ENCODE assay signal across 13 mouse cellular contexts in genomic region chr6:97520566-97520965, GRCm38 (mm10).
DNase-seq lines count a peak whose midpoint lies in the region; ATAC-seq and TF ChIP-seq lines count a peak whose summit lies in the region.
"Had no signal": no experiment of that assay in that cellular context is flagged by ENCODE, and none has a peak within 500 bp of the region (broad histone marks: within the 10 kb centered on the region; RNA-seq: fewer than 3 reads in every experiment).

No protein-coding gene starts in this region.

- WGBS in cerebellum, adult 2 months: 76% methylated on average over 2 of the region's 2 CpGs
- 30% methylated on average over 2 of the region's 2 CpGs for WGBS in limb, embryonic 14.5 days
- 34% methylated on average over 2 of the region's 2 CpGs for WGBS in limb, embryonic 10.5 days

- H3K27me3 ChIP-seq in cerebellum, adult 2 months (ENCODE audit: control insufficient read depth, insufficient read depth, low read length): no peaks in the 10 kb centered on the region
- no peaks in the 10 kb centered on the region for H3K27me3 ChIP-seq in limb, embryonic 14.5 days (ENCODE audit: control insufficient read depth, insufficient read depth, low read length)
- no peaks in the 10 kb centered on the region for H3K27me3 ChIP-seq in limb, embryonic 10.5 days (ENCODE audit: low read depth, poor library complexity, severe bottlenecking)
- H3K27me3 ChIP-seq: hindbrain, embryonic 15.5 days; liver, embryonic 13.5 days had no signal

- H3K4me1 ChIP-seq in cerebellum, adult 2 months (ENCODE audit: control insufficient read depth, insufficient read depth, low read length): no peaks in the 10 kb centered on the region
- peaks cover 3% of the 10 kb centered on the region; the same call in 1 of the 2 replicates for H3K4me1 ChIP-seq in limb, embryonic 14.5 days (ENCODE audit: control insufficient read depth, insufficient read depth, low read length)
- peaks cover 7% of the 10 kb centered on the region for H3K4me1 ChIP-seq in limb, embryonic 10.5 days
- H3K4me1 ChIP-seq in ES-E14 (ENCODE audit: control insufficient read depth in 2 of 2, insufficient read depth in 2 of 2, low read length in 2 of 2, poor library complexity in 1 of 2): peaks cover 15 to 17% of the 10 kb centered on the region in 2 experiments

- H3K9me3 ChIP-seq in limb, embryonic 14.5 days (ENCODE audit: control insufficient read depth, low read length): no peaks in the 10 kb centered on the region
- no peaks in the 10 kb centered on the region for H3K9me3 ChIP-seq in limb, embryonic 10.5 days (replicated peaks)
- no peaks in the 10 kb centered on the region for H3K9me3 ChIP-seq in ES-E14 (ENCODE audit: control insufficient read depth, insufficient read depth, low read depth, low read length)
- H3K9me3 ChIP-seq: forebrain, embryonic 10.5 days; hindbrain, embryonic 15.5 days; liver, embryonic 13.5 days had no signal

- H3K4me2 ChIP-seq in limb, embryonic 14.5 days (replicated peaks; ENCODE audit: low read depth, low read length, severe bottlenecking): no peak overlapping the region
- H3K4me2 ChIP-seq: hindbrain, embryonic 15.5 days; liver, embryonic 13.5 days had no signal

- no peaks in the 10 kb centered on the region for H3K36me3 ChIP-seq in limb, embryonic 14.5 days (ENCODE audit: control insufficient read depth, insufficient read depth, low read length)
- no peaks in the 10 kb centered on the region for H3K36me3 ChIP-seq in limb, embryonic 10.5 days
- H3K36me3 ChIP-seq in ES-E14 (ENCODE audit: control insufficient read depth, insufficient read depth, low read length, poor library complexity, severe bottlenecking): no peaks in the 10 kb centered on the region
- H3K36me3 ChIP-seq: forebrain, embryonic 10.5 days; hindbrain, embryonic 15.5 days; liver, embryonic 13.5 days had no signal

- no peak overlapping the region for H3K9ac ChIP-seq in limb, embryonic 14.5 days (ENCODE audit: low read depth, low read length, severe bottlenecking)
- H3K9ac ChIP-seq in ES-E14 (ENCODE audit: insufficient read depth, low read depth, low read length, poor library complexity, severe bottlenecking): no peak overlapping the region
- H3K9ac ChIP-seq: hindbrain, embryonic 15.5 days; liver, embryonic 13.5 days had no signal

- DNase-seq in cerebellum, adult 2 months: no peak
- DNase-seq in limb, embryonic 14.5 days (ENCODE audit: low spot score): peak; percentile 19
- no peak for DNase-seq in limb, embryonic 10.5 days (ENCODE audit: low spot score)
- peak; percentile 56 for DNase-seq in ES-E14 (ENCODE audit: low read depth, low spot score)
- DNase-seq in forelimb bud, embryonic 11.5 days (ENCODE audit: low read depth, low spot score): peak; percentile 44
- DNase-seq in adrenal gland, postnatal 14 days: no peak
- DNase-seq in thymus, adult 18-20 months: no peak
- DNase-seq: adrenal gland, postnatal 10 days; cerebellum, postnatal 14 days; liver, embryonic 13.5 days had no signal

- no peak for ATAC-seq in cerebellum, adult (ENCODE audit: insufficient number of reproducible peaks, low FRiP score, low TSS enrichment)
- ATAC-seq in limb, embryonic 14.5 days (ENCODE audit: low FRiP score, low read depth): no peak

- TF ChIP-seq POLR2A in cerebellum, adult 2 months (IDR thresholded peaks at IDR 0.05; ENCODE audit: borderline replicate concordance, insufficient read depth, low read length): no peak
- no peak for TF ChIP-seq POLR2A in limb, embryonic 14.5 days (IDR thresholded peaks at IDR 0.05; ENCODE audit: borderline replicate concordance, extremely low read depth, insufficient read depth, insufficient read length)

- in situ Hi-C loops in ES-E14 (cut with MboI; ENCODE audit: low sequenced_read_pairs in 2 of 2, unreplicated experiment in 2 of 2): loop anchor here in 1 of 2 experiments (25.0 kb wide), 1 partner anchor 217 kb away; no protein-coding TSS in a partner anchor

- no peak overlapping the region for H3K4me3 ChIP-seq in cerebellum, adult 2 months (replicated peaks; ENCODE audit: insufficient read depth, low read depth, low read length)
- no peak overlapping the region for H3K4me3 ChIP-seq in limb, embryonic 14.5 days (replicated peaks; ENCODE audit: low read length)
- no peak overlapping the region for H3K4me3 ChIP-seq in limb, embryonic 10.5 days
- H3K4me3 ChIP-seq in ES-E14 (ENCODE audit: insufficient read depth in 1 of 2, low read depth in 1 of 2, low read length in 2 of 2, poor library complexity in 1 of 2, severe bottlenecking in 1 of 2): no peak overlapping the region
- H3K4me3 ChIP-seq: forebrain, embryonic 10.5 days; hindbrain, embryonic 15.5 days; liver, embryonic 13.5 days had no signal

- peak; percentile 24; the same call in 1 of the 2 replicates for TF ChIP-seq CTCF in cerebellum, adult 2 months (IDR thresholded peaks at IDR 0.05; ENCODE audit: borderline replicate concordance, insufficient read depth, low read depth, low read length)

- no peak overlapping the region for H3K27ac ChIP-seq in cerebellum, adult 2 months (ENCODE audit: insufficient read depth, low read length)
- no peak overlapping the region for H3K27ac ChIP-seq in limb, embryonic 14.5 days (replicated peaks; ENCODE audit: low read depth, low read length)
- H3K27ac ChIP-seq in limb, embryonic 10.5 days: no peak overlapping the region
- no peak overlapping the region for H3K27ac ChIP-seq in ES-E14 (ENCODE audit: insufficient read depth, low read depth, low read length, poor library complexity, severe bottlenecking)
- H3K27ac ChIP-seq: forebrain, embryonic 10.5 days; hindbrain, embryonic 15.5 days; liver, embryonic 13.5 days had no signal

TF ChIP-seq in ES-E14, 5 proteins besides CTCF, POLR2A, EP300 and RAD21:
- no peak for TF ChIP-seq ZNF384 (IDR thresholded peaks at IDR 0.05; ENCODE audit: low read depth, low read length)
- TF ChIP-seq ZC3H11A (IDR thresholded peaks at IDR 0.05; ENCODE audit: borderline replicate concordance, low read depth, low read length): no peak
- TF ChIP-seq CHD2 (IDR thresholded peaks at IDR 0.05; ENCODE audit: low read depth, low read length): no peak
- TF ChIP-seq HCFC1 (IDR thresholded peaks at IDR 0.05; ENCODE audit: borderline replicate concordance, insufficient read depth, low read length): no peak
- TF ChIP-seq MAFK (IDR thresholded peaks at IDR 0.05; ENCODE audit: insufficient read depth, low read depth, low read length): no peak
TF ChIP-seq in ES-E14: peak in this region for 0.

Comparison
In these comparisons a context has a peak if more than half of its experiments do, and no peak if none do; other contexts are left out.
1. DNase-seq: peak in limb, embryonic 14.5 days (single experiment), ES-E14 (single experiment) and forelimb bud, embryonic 11.5 days (single experiment); none in cerebellum, adult 2 months (0 of 2), limb, embryonic 10.5 days (single experiment), adrenal gland, postnatal 14 days (single experiment) and thymus, adult 18-20 months (0 of 2).